Mouse (Mus musculus) intestine, embryonic 16.5 days (tissue): ENCODE data around the gene Slc1a2. TPM values are rescaled to one million over a fixed set of nuclear protein-coding genes. Genes with fewer than 3 reads are reported as not detected.

Experiments used
- ATAC-seq: fragments of 200-750 bp; cut with Nextera tagmentation; 2 replicates; pipeline ENCODE4 v1.8.0; 2017; ENCODE audit warnings: moderate TSS enrichment, moderate library complexity
- H3K27ac ChIP-seq: fragments of 300-500 bp; sonication (generic); 2 replicates; pipeline ENCODE4 v1.5.1; 2014; ENCODE audit warnings: mild to moderate bottlenecking, low read length
- H3K27me3 ChIP-seq: fragments of 300-500 bp; sonication (generic); replicated peaks from 2 replicates; pipeline ENCODE4 v1.6.1; 2014; ENCODE audit warnings: low read length, control low read depth, mixed read lengths; ENCODE audit not compliant: control insufficient read depth, insufficient read depth
- H3K36me3 ChIP-seq: fragments of 300-500 bp; sonication (generic); 2 replicates; pipeline ENCODE4 v1.6.1; 2014; ENCODE audit warnings: low read length, control low read depth; ENCODE audit not compliant: control insufficient read depth, insufficient read depth
- H3K4me1 ChIP-seq: fragments of 300-500 bp; sonication (generic); 2 replicates; pipeline ENCODE4 v1.6.1; 2014; ENCODE audit warnings: low read length, control low read depth, mixed read lengths; ENCODE audit not compliant: control insufficient read depth, insufficient read depth
- H3K4me2 ChIP-seq: fragments of 300-500 bp; sonication (generic); 2 replicates; pipeline ENCODE4 v1.6.1; 2014; ENCODE audit warnings: low read depth, low read length, control low read depth
- H3K4me3 ChIP-seq: fragments of 300-500 bp; sonication (generic); 2 replicates; pipeline ENCODE4 v1.5.1; 2014; ENCODE audit warnings: mild to moderate bottlenecking, low read length
- H3K9ac ChIP-seq: fragments of 300-500 bp; sonication (generic); 2 replicates; pipeline ENCODE4 v1.6.1; 2014; ENCODE audit warnings: low read depth, low read length
- H3K9me3 ChIP-seq: fragments of 300-500 bp; sonication (generic); 2 replicates; pipeline ENCODE4 v1.6.1; 2016; ENCODE audit warnings: low read length, control low read depth; ENCODE audit not compliant: control insufficient read depth
- WGBS: fragments of 180-500 bp; shearing (Covaris S2); extraction: QIAGEN DNeasy Blood & Tissue Kit; methylation state at CpG from one replicate; pipeline ENCODE4 v1.1.7; 2014; 5-methylcytosine and 5-hydroxymethylcytosine counted together
- polyA plus RNA-seq: library from polyadenylated mRNA; unstranded; fragments of >200 nt; fragmentation: Nextera tagmentation; extraction: Ambion mirVana; gene quantifications from 2 replicates; pipeline ENCODE4 v1.2.1, GENCODE M21; 2015

Slc1a2 gene
- polyA plus RNA-seq, 1 experiment from 2014 or later, result 0.13 TPM

GRCm38 (mm10) chr2:102677400-102677799 is 18.9 kb downstream of the Slc1a2 start:
- no peaks in the 10 kb centered on the region for H3K27me3 ChIP-seq
- no peaks in the 10 kb centered on the region for H3K4me1 ChIP-seq
- no peak for ATAC-seq
- no peaks in the 10 kb centered on the region for H3K9me3 ChIP-seq
- no peaks in the 10 kb centered on the region for H3K36me3 ChIP-seq
- no peak overlapping the region for H3K4me3 ChIP-seq
- WGBS, result 66% methylated on average over 6 of the region's 6 CpGs
- no peak overlapping the region for H3K9ac ChIP-seq
- H3K27ac ChIP-seq, result no peak overlapping the region
- H3K4me2 ChIP-seq, result no peak overlapping the region

- H3K27me3 ChIP-seq, result no peaks in the 10 kb centered on the region
- no peaks in the 10 kb centered on the region for H3K4me1 ChIP-seq
- no peak overlapping the region for H3K9ac ChIP-seq
- no peak for ATAC-seq
- 60% methylated on average over 7 of the region's 7 CpGs for WGBS
- no peaks in the 10 kb centered on the region for H3K36me3 ChIP-seq
- no peak overlapping the region for H3K27ac ChIP-seq
- H3K4me2 ChIP-seq, result no peak overlapping the region
- no peak overlapping the region for H3K4me3 ChIP-seq
- no peaks in the 10 kb centered on the region for H3K9me3 ChIP-seq
These were observed 22.9 kb downstream of the Slc1a2 start for GRCm38 (mm10) chr2:102681351-102681750.

- Histone ChIP-seq H3K27ac (no peak overlapping the region), H3K36me3 (no peaks in the 10 kb centered on the region), H3K27me3 (no peaks in the 10 kb centered on the region), H3K9me3 (no peaks in the 10 kb centered on the region), H3K9ac (no peak overlapping the region), H3K4me1 (no peaks in the 10 kb centered on the region), H3K4me3 (no peak overlapping the region), H3K4me2 (no peak overlapping the region)
- WGBS, result 45% methylated on average over 5 of the region's 5 CpGs
- no peak for ATAC-seq
These were observed 23.7 kb downstream of the Slc1a2 start for GRCm38 (mm10) chr2:102682168-102682567.

- ATAC-seq, result peak; percentile 38; the same call in 1 of the 2 replicates
- H3K4me2 ChIP-seq, result no peak overlapping the region
These were observed 27.1 kb downstream of the Slc1a2 start for GRCm38 (mm10) chr2:102685371-102686107.

GRCm38 (mm10) chr2:102686108-102686450 is 27.6 kb downstream of the Slc1a2 start:
- ATAC-seq, result peak; percentile 16; the same call in 1 of the 2 replicates

More at GRCm38 (mm10) chr2:102685371-102686107, 27.1 kb downstream of the Slc1a2 start:
- WGBS, result 79% methylated on average over 7 of the region's 7 CpGs
- Histone ChIP-seq H3K36me3 (no peaks in the 10 kb centered on the region), H3K4me3 (no peak overlapping the region), H3K27ac (no peak overlapping the region), H3K9me3 (no peaks in the 10 kb centered on the region), H3K4me1 (no peaks in the 10 kb centered on the region), H3K27me3 (no peaks in the 10 kb centered on the region), H3K9ac (no peak overlapping the region)

GRCm38 (mm10) chr2:102693556-102693955 is 35.1 kb downstream of the Slc1a2 start:
- H3K9ac ChIP-seq, result no peak overlapping the region
- no peak overlapping the region for H3K4me2 ChIP-seq
- H3K9me3 ChIP-seq, result no peaks in the 10 kb centered on the region
- 47% methylated on average over 7 of the region's 7 CpGs for WGBS
- no peak overlapping the region for H3K4me3 ChIP-seq
- no peak overlapping the region for H3K27ac ChIP-seq
- no peaks in the 10 kb centered on the region for H3K36me3 ChIP-seq
- no peaks in the 10 kb centered on the region for H3K27me3 ChIP-seq
- ATAC-seq, result 0 out of 2 replicates have a peak, but pooled peaks have one; percentile 42
- H3K4me1 ChIP-seq, result no peaks in the 10 kb centered on the region

More at GRCm38 (mm10) chr2:102686108-102686450, 27.6 kb downstream of the Slc1a2 start:
- H3K9me3 ChIP-seq, result no peaks in the 10 kb centered on the region
- H3K4me3 ChIP-seq, result no peak overlapping the region
- H3K36me3 ChIP-seq, result no peaks in the 10 kb centered on the region
- H3K9ac ChIP-seq, result no peak overlapping the region
- no peak overlapping the region for H3K27ac ChIP-seq
- H3K27me3 ChIP-seq, result no peaks in the 10 kb centered on the region
- H3K4me2 ChIP-seq, result no peak overlapping the region
- WGBS, result 64% methylated on average over 9 of the region's 9 CpGs
- no peaks in the 10 kb centered on the region for H3K4me1 ChIP-seq

GRCm38 (mm10) chr2:102694750-102695149 is 36.3 kb downstream of the Slc1a2 start:
- Histone ChIP-seq H3K4me2 (no peak overlapping the region), H3K4me1 (no peaks in the 10 kb centered on the region), H3K36me3 (no peaks in the 10 kb centered on the region), H3K9me3 (no peaks in the 10 kb centered on the region), H3K9ac (no peak overlapping the region), H3K27ac (no peak overlapping the region), H3K27me3 (no peaks in the 10 kb centered on the region), H3K4me3 (no peak overlapping the region)
- 78% methylated on average over 4 of the region's 4 CpGs for WGBS
- no peak for ATAC-seq

- no peak for ATAC-seq
- no peak overlapping the region for H3K4me2 ChIP-seq
- no peaks in the 10 kb centered on the region for H3K27me3 ChIP-seq
- no peak overlapping the region for H3K9ac ChIP-seq
- H3K4me3 ChIP-seq, result no peak overlapping the region
- no peak overlapping the region for H3K27ac ChIP-seq
- no peaks in the 10 kb centered on the region for H3K9me3 ChIP-seq
- H3K4me1 ChIP-seq, result no peaks in the 10 kb centered on the region
- no peaks in the 10 kb centered on the region for H3K36me3 ChIP-seq
These were observed 37.1 kb downstream of the Slc1a2 start for GRCm38 (mm10) chr2:102695541-102695940.

GRCm38 (mm10) chr2:102697732-102698131 is 39.3 kb downstream of the Slc1a2 start:
- Histone ChIP-seq H3K4me2 (no peak overlapping the region), H3K27ac (no peak overlapping the region), H3K4me3 (no peak overlapping the region), H3K9me3 (no peaks in the 10 kb centered on the region), H3K27me3 (no peaks in the 10 kb centered on the region), H3K36me3 (no peaks in the 10 kb centered on the region), H3K4me1 (no peaks in the 10 kb centered on the region), H3K9ac (no peak overlapping the region)
- no peak for ATAC-seq
- WGBS, result 69% methylated on average over 2 of the region's 2 CpGs

GRCm38 (mm10) chr2:102699921-102700320 is 41.5 kb downstream of the Slc1a2 start:
- WGBS, result 87% methylated on average over 7 of the region's 7 CpGs
- ATAC-seq, result no peak
- H3K27me3 ChIP-seq, result no peaks in the 10 kb centered on the region
- no peaks in the 10 kb centered on the region for H3K36me3 ChIP-seq
- H3K27ac ChIP-seq, result no peak overlapping the region
- H3K9ac ChIP-seq, result no peak overlapping the region
- H3K4me1 ChIP-seq, result no peaks in the 10 kb centered on the region
- H3K4me2 ChIP-seq, result no peak overlapping the region
- H3K4me3 ChIP-seq, result no peak overlapping the region
- H3K9me3 ChIP-seq, result no peaks in the 10 kb centered on the region
